Mouse (Mus musculus) hindbrain, postnatal 0 days (tissue): ENCODE measurements around the gene Arhgap23. TPM values are rescaled to one million over a fixed set of nuclear protein-coding genes. Genes with fewer than 3 reads are reported as not detected.
A peak's percentile ranks its signal among the peaks of the same experiment; 100 is the strongest.

ENCODE experiments used
- ATAC-seq: fragments of 200-750 bp; cut with Nextera tagmentation; 2 replicates; pipeline ENCODE4 v1.8.0; 2017; ENCODE audit warnings: mild to moderate bottlenecking, moderate TSS enrichment, moderate library complexity
- DNase-seq: peaks from one replicate; pipeline ENCODE4 v3.0.0-alpha.2; 2015; ENCODE audit warnings: low spot score
- H3K27ac ChIP-seq: fragments of 300-500 bp; sonication (generic); 2 replicates; pipeline ENCODE4 v1.5.1; 2014; ENCODE audit warnings: mild to moderate bottlenecking
- H3K27me3 ChIP-seq: fragments of 300-500 bp; sonication (generic); 2 replicates; pipeline ENCODE4 v1.6.1; 2014; ENCODE audit warnings: low read length, mixed read lengths; ENCODE audit not compliant: insufficient read depth
- H3K36me3 ChIP-seq: fragments of 300-500 bp; sonication (generic); 2 replicates; pipeline ENCODE4 v1.6.1; 2014; ENCODE audit warnings: low read length, mixed read lengths; ENCODE audit not compliant: insufficient read depth
- H3K4me1 ChIP-seq: fragments of 300-500 bp; sonication (generic); 2 replicates; pipeline ENCODE4 v1.6.1; 2014; ENCODE audit warnings: antibody characterized with exemption, low read length, mixed read lengths; ENCODE audit not compliant: insufficient read depth
- H3K4me2 ChIP-seq: fragments of 300-500 bp; sonication (generic); 2 replicates; pipeline ENCODE4 v1.6.1; 2014; ENCODE audit warnings: low read depth, mild to moderate bottlenecking, low read length, moderate library complexity, mixed read lengths
- H3K4me3 ChIP-seq: fragments of 300-500 bp; sonication (generic); 2 replicates; pipeline ENCODE4 v1.5.1; 2014; ENCODE audit warnings: low read length
- H3K9ac ChIP-seq: fragments of 300-500 bp; sonication (generic); replicated peaks from 2 replicates; pipeline ENCODE4 v1.6.1; 2014; ENCODE audit warnings: mild to moderate bottlenecking, low read length, moderate library complexity, mixed read lengths
- H3K9me3 ChIP-seq: fragments of 300-500 bp; sonication (generic); 2 replicates; pipeline ENCODE4 v1.6.1; 2016; ENCODE audit warnings: low read length, mixed read lengths
- CTCF ChIP-seq: IDR thresholded peaks from 2 replicates; pipeline ENCODE4 v1.5.1; 2016; ENCODE audit warnings: antibody characterized with exemption, control low read depth, low read depth
- WGBS: fragments of 180-500 bp; shearing (Covaris S2); extraction: QIAGEN DNeasy Blood & Tissue Kit; methylation state at CpG from one replicate; pipeline ENCODE4 v1.1.7; 2014; 5-methylcytosine and 5-hydroxymethylcytosine counted together
- polyA plus RNA-seq: library from polyadenylated mRNA; unstranded; fragments of >200 nt; fragmentation: Nextera tagmentation; extraction: Ambion mirVana; gene quantifications from 2 replicates; pipeline ENCODE4 v1.2.1, GENCODE M21; 2015
- total RNA-seq: library from RNA; depleted of rRNA; stranded (reverse); fragments of >200 nt; gene quantifications from 2 replicates; pipeline ENCODE4 v1.2.3, GENCODE M21; 2014

The Arhgap23 gene
- total and polyA plus RNA-seq, 2 experiments from 2014 or later: 7.7 to 75.2 TPM

- under 1% methylated on average over 51 of the region's 61 CpGs for WGBS
- H3K4me2 ChIP-seq: peak overlapping the region; percentile 65
- peak; percentile 55 for ATAC-seq
- peak overlapping the region; percentile 65 for H3K27ac ChIP-seq
- H3K9me3 ChIP-seq: no peaks in the 10 kb centered on the region
- H3K27me3 ChIP-seq: no peaks in the 10 kb centered on the region
- peak; percentile 79 for DNase-seq
- TF ChIP-seq CTCF: no peak
- no peaks in the 10 kb centered on the region for H3K36me3 ChIP-seq
- H3K4me1 ChIP-seq: peaks cover 25% of the 10 kb centered on the region
- peak overlapping the region; percentile 41 for H3K4me3 ChIP-seq
- H3K9ac ChIP-seq: peak overlapping the region; percentile 67
Observed at GRCm38 (mm10) chr11:97404184-97404760, 11.1 kb upstream of the Arhgap23 start.

GRCm38 (mm10) chr11:97404761-97405190, 10.6 kb upstream of the Arhgap23 start:
- under 1% methylated on average over 11 of the region's 11 CpGs for WGBS
- Histone ChIP-seq H3K9ac (peak overlapping the region; percentile 67), H3K9me3 (no peaks in the 10 kb centered on the region), H3K27me3 (no peaks in the 10 kb centered on the region), H3K4me1 (peaks cover 25% of the 10 kb centered on the region), H3K27ac (peak overlapping the region; percentile 65), H3K4me2 (peak overlapping the region; percentile 65), H3K36me3 (no peaks in the 10 kb centered on the region), H3K4me3 (peak overlapping the region; percentile 41)
- DNase-seq: peak; percentile 61
- ATAC-seq: peak; percentile 25
- no peak for TF ChIP-seq CTCF

GRCm38 (mm10) chr11:97406094-97406951, 9.0 kb upstream of the Arhgap23 start:
- TF ChIP-seq CTCF: no peak
- no peaks in the 10 kb centered on the region for H3K27me3 ChIP-seq
- H3K4me3 ChIP-seq: peak overlapping the region; percentile 41
- no peaks in the 10 kb centered on the region for H3K9me3 ChIP-seq
- ATAC-seq (no peak), DNase-seq (peak; percentile 21)
- H3K36me3 ChIP-seq: no peaks in the 10 kb centered on the region
- peak overlapping the region; percentile 65; the same call in 1 of the 2 replicates for H3K27ac ChIP-seq
- 52% methylated on average over 10 of the region's 10 CpGs for WGBS
- H3K4me2 ChIP-seq: peak overlapping the region; percentile 65
- H3K9ac ChIP-seq: peak overlapping the region; percentile 67
- H3K4me1 ChIP-seq: peaks cover 17% of the 10 kb centered on the region

- ATAC-seq (no peak), DNase-seq (no peak)
- H3K9me3 ChIP-seq: no peaks in the 10 kb centered on the region
- H3K27ac ChIP-seq: no peak overlapping the region
- H3K36me3 ChIP-seq: no peaks in the 10 kb centered on the region
- 78% methylated on average over 3 of the region's 3 CpGs for WGBS
- H3K4me2 ChIP-seq: peak overlapping the region; percentile 65; the same call in 1 of the 2 replicates
- peaks cover 17% of the 10 kb centered on the region for H3K4me1 ChIP-seq
- TF ChIP-seq CTCF: no peak
- H3K9ac ChIP-seq: no peak overlapping the region; the same call in 1 of the 2 replicates
- H3K27me3 ChIP-seq: no peaks in the 10 kb centered on the region
- no peak overlapping the region for H3K4me3 ChIP-seq
Observed at GRCm38 (mm10) chr11:97407456-97407855, 7.9 kb upstream of the Arhgap23 start.

GRCm38 (mm10) chr11:97408171-97408570, 7.2 kb upstream of the Arhgap23 start:
- no peak overlapping the region for H3K27ac ChIP-seq
- H3K4me1 ChIP-seq: peaks cover 17% of the 10 kb centered on the region
- DNase-seq (peak; percentile 86), ATAC-seq (no peak)
- H3K9ac ChIP-seq: no peak overlapping the region
- 2% methylated on average over 6 of the region's 6 CpGs for WGBS
- H3K9me3 ChIP-seq: no peaks in the 10 kb centered on the region
- H3K27me3 ChIP-seq: no peaks in the 10 kb centered on the region
- H3K4me3 ChIP-seq: no peak overlapping the region
- H3K4me2 ChIP-seq: peak overlapping the region; percentile 2; the same call in 1 of the 2 replicates
- no peaks in the 10 kb centered on the region for H3K36me3 ChIP-seq
- peak; percentile 75 for TF ChIP-seq CTCF

- Histone ChIP-seq H3K9ac (no peak overlapping the region), H3K9me3 (no peaks in the 10 kb centered on the region), H3K4me3 (no peak overlapping the region), H3K36me3 (no peaks in the 10 kb centered on the region), H3K27ac (no peak overlapping the region), H3K4me1 (peaks cover 8% of the 10 kb centered on the region), H3K4me2 (no peak overlapping the region), H3K27me3 (no peaks in the 10 kb centered on the region)
- ATAC-seq: no peak
- TF ChIP-seq CTCF: no peak
- DNase-seq: no peak
- WGBS: 84% methylated on average over 4 of the region's 4 CpGs
Observed at GRCm38 (mm10) chr11:97410958-97411357, 4.4 kb upstream of the Arhgap23 start.
